Mouse (Mus musculus): ENCODE data around the gene Ensa. TPM values are rescaled to one million over a fixed set of nuclear protein-coding genes. Genes with fewer than 3 reads are reported as not detected.
"Not testable (repeated sequence)": the region's sequence is repeated elsewhere in the genome, so short reads cannot be mapped to it uniquely, and the experiment has no call there.

The Ensa gene
- 100 to 1,000 TPM; 322 to 333 (median 327) TPM for total RNA-seq (2022)

DNA sequence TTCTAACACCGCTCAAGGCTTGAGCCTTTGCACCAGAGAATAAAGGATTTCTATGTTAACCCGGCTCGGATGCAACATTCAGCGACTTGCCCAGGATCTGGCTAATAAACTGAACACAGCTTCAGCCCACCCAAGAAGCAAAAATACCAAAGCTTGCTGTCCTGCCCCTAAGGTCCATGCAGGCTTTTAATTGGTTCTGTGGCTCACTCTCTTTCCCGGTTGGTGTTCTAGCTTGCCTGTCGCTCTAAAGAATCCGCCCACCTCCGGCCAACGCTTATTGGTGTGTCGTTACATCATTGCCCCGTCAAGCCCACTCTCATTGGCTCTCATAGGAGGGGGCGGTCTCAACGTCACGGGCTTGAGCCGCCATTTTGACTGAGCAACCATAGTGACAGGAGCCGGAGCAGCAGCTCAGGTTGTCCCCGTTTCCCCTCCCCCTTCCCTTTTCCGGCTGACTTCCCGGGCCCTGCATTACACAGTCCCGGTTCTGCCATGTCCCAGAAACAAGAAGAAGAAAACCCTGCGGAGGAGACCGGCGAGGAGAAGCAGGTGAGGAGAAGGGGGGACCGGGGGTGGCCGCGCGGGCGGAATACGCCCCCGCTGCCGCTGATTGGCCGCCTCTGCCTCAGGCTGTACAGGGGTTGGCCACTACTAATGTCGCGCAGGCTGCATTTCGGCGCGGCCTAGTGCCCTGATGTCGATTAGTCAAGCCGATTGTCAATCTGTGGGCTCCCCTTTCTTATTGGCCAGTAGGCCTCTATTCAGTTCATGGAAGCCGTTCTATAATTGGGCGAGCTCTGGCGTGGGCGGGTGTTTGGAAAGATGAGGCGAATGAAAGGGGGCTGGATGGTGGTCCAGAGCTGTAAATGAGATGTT is at the start of gene Ensa:
Gene Ensa (plus strand): TSS at position 366 of the 876 bp plus-strand sequence.
- DNase-seq (ENCODE audit: low spot score in 2 of 2), result peak; percentile 94 to 100

DNA sequence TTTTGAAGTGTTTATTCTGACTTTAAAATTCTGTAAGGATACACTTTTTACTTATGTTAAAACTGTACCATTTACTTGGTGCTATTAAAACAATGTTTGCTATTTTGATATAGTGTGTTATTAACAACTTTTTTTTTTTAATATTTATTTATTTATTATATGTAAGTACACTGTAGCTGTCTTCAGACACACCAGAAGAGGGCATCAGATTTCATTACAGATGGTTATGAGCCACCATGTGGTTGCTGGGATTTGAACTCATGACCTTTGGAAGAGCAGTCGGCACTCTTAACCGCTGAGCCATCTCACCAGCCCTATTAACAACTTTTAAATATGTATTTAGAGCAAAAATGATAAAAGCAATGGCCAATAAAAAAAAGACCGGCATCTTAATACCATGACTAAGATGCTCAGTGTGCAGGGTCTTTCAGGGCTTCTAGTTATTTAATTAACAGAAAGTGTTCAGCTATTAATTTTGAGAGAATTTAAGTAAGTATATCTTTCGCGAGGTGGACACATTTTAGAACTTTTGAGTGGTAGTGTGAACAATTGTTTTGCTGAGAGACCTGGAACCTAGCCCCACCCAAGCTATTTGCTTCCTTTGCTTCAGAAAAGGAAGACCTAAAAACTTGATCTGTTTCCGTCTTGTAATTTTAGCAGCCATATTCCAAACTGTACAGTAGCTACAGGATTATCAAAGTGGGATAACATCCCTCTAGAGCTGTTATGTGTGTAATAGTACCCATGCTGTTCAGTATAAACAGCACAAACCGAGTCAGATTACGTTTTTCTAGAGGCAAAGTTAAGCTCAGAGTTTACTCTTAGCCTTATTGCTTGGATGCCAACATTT is 36.8 kb upstream of the Ensa start:
- no peak for DNase-seq (ENCODE audit: low spot score in 2 of 2)

DNA sequence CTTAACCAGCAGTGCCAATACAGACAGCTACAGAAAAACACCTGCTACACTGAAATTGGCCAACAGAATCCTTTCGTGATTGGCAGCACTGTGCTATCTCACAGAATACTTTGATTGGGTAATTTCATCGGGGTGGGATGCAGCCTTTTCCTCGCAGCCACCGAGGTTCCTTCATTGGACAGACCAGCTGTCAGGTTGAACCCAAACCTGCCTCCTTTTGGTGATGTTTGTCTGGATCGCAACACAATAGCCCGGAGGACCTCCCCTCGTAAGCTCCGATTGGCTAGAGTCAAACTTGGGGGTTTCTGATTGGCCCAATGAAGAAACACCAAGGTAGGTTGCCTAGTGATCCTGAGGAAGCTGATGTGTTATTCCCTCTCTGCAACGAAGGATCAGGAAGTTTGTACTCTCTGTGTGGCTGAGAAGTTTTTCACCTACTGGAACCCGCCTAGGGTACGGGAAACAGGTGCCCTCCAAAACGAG is 36.1 kb upstream of the Ensa start, which contains the start of gene Golph3l:
Gene Golph3l (plus strand): TSS at position 331 of the 483 bp plus-strand sequence.
- DNase-seq (ENCODE audit: low spot score in 2 of 2), result peak; percentile 95 to 98

DNA sequence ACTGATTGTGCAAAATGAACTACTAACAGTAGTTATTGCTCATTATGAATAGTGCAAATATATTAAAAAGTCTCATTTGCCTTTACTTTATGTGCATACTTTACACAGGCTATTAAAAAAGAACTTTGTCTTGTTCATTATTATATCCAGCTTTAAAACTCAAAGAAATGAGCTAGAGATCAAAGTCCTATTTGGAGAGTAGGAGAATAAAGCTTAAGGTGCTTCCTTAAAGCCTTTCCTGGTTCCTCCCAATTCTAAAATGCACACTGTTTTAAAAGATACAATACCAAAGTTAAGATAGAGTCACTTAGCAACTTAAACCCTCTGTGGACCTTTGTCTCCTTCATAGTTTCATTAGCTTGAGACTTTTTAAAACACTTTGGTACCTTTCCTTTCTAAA is 26.1 kb upstream of the Ensa start:
- no peak for DNase-seq (ENCODE audit: low spot score in 2 of 2)

DNA sequence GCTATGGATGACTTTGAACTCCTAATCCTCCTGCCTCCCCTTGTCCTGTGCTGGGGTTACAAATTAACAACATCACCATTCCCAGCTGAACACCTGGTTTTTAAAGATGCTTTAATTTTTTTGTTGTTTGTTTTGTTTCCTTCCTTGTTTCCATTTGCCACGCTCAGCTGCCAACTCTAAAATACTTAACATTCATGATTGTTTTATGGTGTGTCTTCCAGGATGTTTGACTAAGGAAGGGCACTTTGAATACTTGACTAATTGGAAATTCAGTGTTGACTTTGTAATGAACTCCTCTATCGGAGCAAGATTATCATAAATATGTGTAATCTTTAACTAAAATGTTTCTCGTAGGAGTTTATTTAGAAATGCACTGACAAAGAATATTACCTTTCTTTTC is 23.5 kb upstream of the Ensa start:
- DNase-seq (ENCODE audit: low spot score in 2 of 2), result no peak

DNA sequence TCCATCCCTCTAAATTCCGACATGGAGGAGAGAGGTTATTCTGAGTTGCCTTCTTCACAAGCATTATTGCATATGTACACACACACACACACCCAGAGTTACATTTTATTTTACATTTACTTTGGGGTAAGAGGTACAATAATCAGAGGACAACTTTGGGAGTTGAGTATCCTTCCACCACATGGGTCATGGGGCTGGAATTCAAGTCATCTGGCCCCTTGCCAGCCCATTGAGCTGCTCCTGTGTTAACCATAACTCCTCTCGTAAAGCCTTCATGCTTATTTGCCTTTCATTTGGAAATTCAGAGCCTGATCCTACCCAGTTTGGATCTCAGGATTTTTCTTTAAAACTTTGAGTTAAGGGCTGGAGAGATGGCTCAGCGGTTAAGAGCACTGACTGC is 18.7 kb upstream of the Ensa start:
- DNase-seq (ENCODE audit: low spot score in 2 of 2), result no peak

DNA sequence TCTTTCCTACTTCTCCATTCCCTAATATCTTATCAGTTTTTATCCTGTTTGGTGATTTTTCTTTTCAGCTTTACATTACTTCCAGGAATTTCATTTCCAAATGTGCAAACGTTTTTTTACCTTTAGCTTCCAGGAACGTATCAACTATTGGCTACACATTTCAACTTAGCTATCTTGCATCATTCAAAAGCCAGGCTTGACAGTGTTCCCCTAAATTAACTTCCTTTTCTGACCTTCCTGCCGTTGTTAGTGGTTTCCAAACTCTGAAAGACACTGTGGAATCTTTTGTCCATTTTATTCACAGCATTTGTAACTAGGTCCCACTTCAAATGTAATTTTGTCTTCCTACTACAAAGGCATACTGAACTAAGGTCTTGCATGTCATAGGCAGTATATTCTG is 15.6 kb upstream of the Ensa start:
- no peak for DNase-seq (ENCODE audit: low spot score in 2 of 2)

DNA sequence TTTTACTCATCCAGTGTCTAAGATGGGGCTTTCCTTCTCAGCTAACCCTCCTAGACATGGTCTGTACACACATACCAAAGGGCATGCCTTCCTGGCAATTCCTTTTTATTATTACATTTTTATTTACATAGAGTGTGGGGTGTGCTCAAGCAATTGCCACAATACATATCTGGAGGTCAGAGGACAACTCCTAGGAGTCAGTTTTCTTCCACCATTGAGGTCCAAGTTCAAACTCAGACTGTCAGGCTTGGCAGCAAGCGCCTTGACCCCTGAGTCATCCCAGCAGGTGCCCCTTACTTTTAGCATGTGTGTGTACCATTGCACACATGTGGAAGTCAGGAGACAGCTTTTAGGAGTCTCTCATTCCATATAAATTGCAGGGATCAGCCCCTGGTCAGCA is 10.8 kb upstream of the Ensa start:
- DNase-seq (ENCODE audit: low spot score in 2 of 2), result no peak

DNA sequence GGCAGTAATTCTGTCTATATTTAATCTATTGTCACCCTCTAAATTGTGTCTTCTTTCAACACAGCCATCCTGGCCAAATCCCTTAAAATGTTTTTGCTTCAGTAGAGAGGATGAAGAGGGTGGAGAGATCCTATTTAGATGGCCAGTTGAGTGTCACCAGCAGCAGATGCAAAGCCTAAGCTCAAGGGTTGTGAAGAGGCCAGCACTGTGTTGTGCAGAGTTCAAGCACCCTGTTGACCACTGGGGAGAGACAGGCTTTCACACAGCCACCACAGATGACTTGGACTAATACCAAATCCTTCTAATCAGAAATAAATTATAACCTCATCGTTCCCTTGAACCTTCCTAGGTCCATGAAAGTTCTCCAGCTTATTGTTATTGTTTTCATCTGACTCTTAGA is 6.3 kb upstream of the Ensa start:
- DNase-seq (ENCODE audit: low spot score in 2 of 2), result no peak

DNA sequence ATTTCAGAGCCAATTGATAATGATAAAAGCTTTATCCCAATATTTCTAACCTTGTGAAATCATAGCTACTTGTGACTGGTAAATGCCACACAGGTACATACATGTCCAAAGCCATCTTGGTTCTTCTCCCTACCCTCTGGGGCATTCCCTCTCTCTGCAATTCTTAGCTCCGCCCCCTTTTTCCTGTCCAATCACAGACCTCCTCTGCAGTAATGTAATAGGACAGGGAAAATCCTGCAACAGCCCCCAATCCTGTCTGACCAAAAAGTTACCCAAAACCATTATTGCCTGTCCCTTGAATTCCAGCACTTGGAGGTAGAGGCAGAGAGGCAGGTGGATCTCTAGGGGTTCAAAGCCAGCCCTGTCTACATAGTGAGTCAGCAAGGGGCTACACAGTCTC is 3.6 kb upstream of the Ensa start:
- DNase-seq (ENCODE audit: low spot score in 2 of 2), result no peak

DNA sequence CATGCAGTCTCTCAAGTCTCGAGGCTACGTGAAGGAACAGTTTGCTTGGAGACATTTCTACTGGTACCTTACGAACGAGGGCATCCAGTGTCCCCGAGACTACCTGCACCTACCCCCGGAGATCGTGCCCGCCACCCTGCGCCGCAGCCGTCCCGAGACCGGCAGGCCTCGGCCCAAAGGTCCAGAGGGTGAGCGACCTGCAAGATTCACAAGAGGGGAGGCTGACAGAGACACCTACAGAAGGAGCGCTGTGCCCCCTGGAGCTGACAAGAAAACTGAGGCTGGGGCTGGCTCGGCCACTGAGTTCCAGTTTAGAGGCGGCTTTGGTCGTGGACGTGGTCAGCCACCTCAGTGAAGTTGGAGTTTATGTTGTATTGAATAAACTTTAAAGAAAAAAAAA is 2.4 kb upstream of the Ensa start:
- DNase-seq (ENCODE audit: low spot score in 2 of 2), result not testable (repeated sequence)

DNA sequence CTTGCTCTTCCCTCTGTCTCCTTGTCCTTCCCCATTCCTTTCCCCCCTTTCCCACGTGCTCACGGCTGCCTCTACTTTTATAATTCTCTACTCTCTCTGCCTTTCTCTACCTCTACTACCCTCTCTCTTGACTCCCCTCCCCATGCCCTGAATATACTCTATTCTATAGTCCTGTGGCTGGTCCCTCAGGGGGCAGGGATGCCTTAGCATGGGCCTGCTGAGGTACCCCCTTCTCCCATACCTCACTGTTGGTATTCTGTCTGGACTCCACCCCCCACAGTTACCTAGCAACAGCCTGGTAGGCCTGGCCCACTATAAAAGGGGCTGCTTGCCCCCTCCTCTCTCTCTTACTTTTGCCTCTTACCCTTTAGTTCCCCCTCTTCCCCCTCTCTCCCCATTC is 1.2 kb upstream of the Ensa start:
- no peak for DNase-seq (ENCODE audit: low spot score in 2 of 2)

DNA sequence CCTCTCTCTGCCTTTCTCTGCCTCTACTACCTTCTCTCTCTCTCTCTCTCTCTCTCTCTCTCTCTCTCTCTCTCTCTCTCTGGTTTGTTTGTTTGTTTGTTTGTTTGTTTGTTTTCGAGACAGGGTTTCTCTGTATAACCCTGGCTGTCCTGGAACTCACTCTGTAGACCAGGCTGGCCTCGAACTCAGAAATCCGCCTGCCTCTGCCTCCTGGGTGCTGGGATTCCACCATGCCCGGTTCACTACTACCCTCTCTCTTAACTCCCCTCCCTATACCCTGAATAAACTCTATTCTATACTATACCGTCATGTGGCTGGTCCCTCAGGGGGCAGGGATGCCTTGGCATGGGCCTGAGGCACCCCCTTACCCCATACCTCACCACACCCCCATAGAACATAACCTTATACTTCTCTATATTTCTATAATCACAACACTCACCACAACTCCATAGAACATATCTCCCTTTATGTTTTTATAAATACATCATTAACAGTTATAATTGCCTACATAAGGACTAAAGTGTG is 740 bp upstream of the Ensa start:
- DNase-seq (ENCODE audit: low spot score in 2 of 2), result not testable (repeated sequence)

DNA sequence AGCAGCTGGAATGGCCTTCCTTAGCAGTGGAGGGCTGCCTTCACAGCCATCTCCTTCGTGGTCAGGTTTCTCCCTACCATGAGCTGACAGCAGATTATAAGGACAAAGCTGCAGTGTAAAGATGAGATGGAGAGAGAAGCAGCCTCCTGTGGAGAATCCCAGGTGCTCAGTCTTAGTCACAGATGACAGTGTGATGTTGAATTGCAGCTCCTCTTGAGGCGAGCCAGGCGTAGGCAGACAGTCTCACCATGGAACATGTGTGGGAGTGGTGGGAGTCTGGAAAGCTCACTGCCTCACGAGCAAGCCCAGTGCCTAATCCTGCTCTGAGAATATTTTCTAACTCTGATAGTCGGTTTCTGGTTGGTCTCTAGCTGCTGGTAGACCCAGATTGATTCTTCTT is 3.0 kb downstream of the Ensa start:
- DNase-seq (ENCODE audit: low spot score in 2 of 2), result peak; percentile 37 to 91

DNA sequence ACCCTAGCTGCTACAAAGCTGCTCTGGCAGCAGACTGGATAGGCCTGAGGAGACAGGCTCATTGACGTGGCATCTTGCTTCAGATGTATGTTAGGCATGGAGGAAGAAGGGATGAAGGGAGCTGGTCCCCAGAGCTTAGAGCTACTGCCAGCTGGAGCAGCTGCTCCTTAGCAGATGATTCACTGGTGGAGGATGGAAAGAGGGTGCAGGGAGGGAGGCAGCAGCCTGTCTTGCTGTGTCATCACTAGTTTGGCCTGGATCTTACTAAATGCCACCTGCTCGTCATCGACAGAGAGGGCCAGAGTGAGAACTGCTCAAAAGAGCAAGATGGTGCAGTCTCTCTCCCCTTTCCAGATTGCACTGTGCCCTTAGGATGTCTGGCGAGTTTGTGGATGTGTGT is 5.0 kb downstream of the Ensa start:
- peak in 1 of 2 experiments; percentile 87 for DNase-seq (ENCODE audit: low spot score in 2 of 2)

DNA sequence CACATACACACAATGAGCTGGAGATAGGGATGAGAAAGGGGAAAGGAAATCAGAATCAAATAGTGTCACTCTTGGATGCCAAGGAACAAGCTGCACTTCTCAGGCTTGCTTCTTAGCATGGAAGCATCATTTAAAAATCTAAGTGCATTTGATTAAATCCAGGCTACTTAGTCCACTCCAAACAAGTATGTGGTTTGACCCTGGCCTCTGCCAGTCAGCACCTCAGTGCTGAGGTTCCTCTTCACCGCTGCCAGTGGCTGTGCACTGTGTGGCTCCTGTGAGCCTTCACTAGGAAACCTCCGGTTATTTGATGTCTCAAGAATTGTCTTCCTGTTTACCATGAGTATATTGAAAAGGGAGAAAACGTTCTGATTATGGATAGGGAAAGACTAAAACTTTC is 6.1 kb downstream of the Ensa start:
- DNase-seq (ENCODE audit: low spot score in 2 of 2), result no peak

DNA sequence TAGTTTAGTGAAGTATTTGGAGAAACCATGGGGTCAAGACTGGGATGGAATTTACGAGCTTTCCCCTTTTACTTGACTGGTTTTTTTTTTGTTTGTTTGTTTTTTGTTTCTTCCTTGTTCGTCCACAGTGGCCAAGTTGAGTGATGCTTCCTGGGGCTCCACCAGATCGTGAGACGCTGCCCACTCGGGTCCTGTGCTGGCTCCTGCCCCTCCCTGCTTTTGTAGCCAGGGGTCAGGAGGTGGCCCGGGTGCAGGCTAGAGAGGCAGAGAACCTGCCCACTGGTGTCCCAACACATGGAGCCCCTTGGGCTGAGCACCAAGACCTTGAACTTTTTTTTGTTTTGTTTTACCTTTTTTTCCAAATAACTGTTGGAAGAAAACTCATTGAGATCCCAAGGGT is 6.5 kb downstream of the Ensa start:
- no peak for DNase-seq (ENCODE audit: low spot score in 2 of 2)

DNA sequence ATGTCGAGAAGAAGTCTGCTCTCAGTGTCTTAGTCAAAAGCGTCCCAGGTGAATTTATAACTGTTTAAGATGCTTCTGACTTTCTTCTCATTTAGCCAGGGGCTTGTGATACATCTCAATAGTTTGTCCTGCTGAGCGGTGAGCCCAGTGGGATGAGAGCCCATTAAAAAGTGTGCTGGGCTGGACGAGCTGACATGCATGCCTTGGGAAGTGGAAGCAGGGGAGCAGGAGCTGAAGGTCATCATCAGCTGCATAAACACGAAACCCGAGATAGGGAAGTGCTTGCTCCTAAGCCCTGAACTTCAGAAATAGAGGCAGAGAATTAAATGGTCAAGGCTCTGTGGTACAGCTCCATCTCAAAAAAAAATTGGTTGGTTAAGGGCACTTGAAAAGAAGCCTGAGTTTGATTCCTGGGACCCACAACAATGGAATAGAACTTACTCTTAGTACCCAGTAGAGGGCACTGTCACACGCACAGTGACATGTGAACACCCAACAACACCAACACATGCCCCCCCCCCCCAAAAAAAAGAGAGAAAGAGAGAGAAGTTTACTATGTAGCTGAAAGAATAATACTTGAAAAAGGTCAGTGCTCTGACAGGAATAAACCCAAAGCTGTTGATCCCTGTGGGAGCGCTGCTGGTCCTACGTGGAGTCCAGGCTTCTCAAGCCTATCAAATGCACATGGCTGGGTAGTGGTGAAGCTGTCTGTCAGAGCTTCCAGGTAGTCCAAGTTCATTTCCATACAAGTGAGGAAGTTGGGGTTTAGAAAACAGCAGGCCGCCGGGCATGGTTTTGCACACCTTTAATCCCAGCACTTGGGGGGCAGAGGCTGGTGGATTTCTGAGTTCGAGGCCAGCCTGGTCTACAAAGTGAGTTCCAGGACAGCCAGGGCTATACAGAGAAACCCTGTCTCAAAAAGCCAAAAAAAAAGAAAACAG is 8.1 kb downstream of the Ensa start:
- DNase-seq (ENCODE audit: low spot score in 2 of 2), result no peak

DNA sequence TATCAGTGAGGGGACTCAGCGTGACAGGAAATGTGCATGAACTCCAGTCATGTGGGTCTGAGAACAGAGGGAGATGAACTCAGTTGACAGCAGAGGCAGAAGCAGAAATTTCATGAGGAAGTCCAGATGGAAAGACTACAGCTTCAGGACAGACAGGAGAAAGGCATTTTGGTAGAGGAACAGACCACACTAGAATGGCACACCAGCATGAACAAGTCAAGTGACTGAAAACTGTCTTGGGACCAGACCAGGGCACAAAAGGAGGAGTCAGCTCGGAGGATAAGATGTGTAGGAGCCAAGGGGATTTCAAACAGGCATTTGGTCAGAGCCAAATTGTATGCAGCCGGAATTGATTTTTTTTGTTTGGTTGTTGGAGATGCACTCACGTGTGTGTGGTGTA is 10.8 kb downstream of the Ensa start:
- DNase-seq (ENCODE audit: low spot score in 2 of 2), result no peak

DNA sequence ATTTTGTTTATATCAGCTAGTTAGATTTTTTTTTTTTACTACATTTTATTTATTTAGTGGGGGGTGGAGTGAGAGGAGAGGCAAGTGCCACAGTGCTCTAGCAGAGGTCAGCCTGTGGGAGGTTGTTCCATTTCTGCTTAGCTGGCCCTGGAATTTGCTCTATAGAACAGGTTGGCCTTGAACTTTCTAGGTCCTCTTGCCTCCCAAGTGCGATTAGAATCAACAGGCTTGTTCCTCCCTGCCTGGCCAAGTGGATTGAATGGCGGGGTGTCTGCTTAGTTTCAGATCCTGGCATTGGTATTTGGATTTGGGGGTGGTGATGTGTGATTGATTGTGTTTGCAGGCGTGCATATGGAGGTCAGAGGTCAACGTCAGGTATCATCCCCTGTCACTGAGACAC is 11.3 kb downstream of the Ensa start:
- DNase-seq (ENCODE audit: low spot score in 2 of 2), result no peak

DNA sequence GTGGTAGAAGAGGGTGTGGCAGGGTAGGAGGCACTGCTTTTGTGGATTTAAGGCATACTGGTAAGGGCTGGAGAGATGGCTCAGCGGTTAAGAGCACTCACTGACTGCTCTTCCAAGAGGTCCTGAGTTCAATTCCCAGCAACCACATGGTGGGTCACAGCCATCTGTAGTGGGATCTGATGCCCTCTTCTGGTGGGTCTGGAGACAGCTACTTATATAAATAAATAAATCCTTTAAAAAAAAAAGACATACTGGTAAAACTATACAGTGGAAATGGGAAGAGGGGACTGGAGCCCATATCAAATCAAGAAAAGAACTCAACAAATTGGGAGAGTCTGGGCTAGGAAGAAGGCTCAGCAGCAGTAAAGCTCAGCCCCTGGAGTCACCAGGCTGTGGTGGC is 14.9 kb downstream of the Ensa start:
- DNase-seq (ENCODE audit: low spot score in 2 of 2), result no peak

All from left cerebral cortex, adult 8-10 months (tissue).